Mouse (Mus musculus): ENCODE measurements at regions not wholly inside any gene's neighbourhood (a gene's known extent, or its start where the extent isn't known, plus 50 kb on each side); places are given as distances from the start of the nearest gene placed in this dataset.

DNA sequence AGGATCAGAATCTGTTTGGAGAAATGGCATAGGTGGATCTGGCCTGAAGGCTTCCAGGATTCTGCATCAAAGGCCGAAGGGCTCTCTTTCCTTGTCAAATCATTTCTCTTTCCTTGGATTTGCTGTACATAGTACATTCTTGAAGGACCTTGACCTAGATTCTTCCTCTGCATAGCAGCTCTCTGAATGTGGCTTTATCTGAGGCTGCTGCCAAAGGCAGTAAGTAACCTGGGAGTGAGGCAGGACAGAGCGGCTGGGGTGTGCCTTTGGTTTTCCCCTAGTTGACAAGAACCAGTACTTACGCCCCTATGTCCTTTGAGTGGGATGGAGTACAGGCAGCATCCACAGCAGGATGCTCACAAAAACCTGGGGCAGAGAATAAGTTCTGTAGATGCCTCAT lies 103.7 kb upstream of the Gls start:
- no peak for TF ChIP-seq POLR2A (IDR thresholded peaks at IDR 0.05; ENCODE audit: low read depth, low read length)
- TF ChIP-seq CTCF (IDR thresholded peaks at IDR 0.05; ENCODE audit: borderline replicate concordance, insufficient read depth, low read length): no peak
